Mouse (Mus musculus) intestine, postnatal 0 days (tissue): ENCODE results near the gene Zfp597. TPM values are rescaled to one million over a fixed set of nuclear protein-coding genes. Genes with fewer than 3 reads are reported as not detected.
A peak's percentile ranks its signal among the peaks of the same experiment; 100 is the strongest.

ENCODE experiments used
- ATAC-seq: fragments of 200-750 bp; cut with Nextera tagmentation; 2 replicates; pipeline ENCODE4 v1.8.0; 2017; ENCODE audit warnings: mild to moderate bottlenecking, moderate TSS enrichment, moderate library complexity
- H3K27ac ChIP-seq: fragments of 300-500 bp; sonication (generic); 2 replicates; pipeline ENCODE4 v1.5.1; 2014; ENCODE audit warnings: mild to moderate bottlenecking, low read depth, low read length, moderate library complexity
- H3K27me3 ChIP-seq: fragments of 300-500 bp; sonication (generic); replicated peaks from 2 replicates; pipeline ENCODE4 v1.6.1; 2014; ENCODE audit warnings: low read length, mixed read lengths; ENCODE audit not compliant: control insufficient read depth, insufficient read depth
- H3K36me3 ChIP-seq: fragments of 300-500 bp; sonication (generic); 2 replicates; pipeline ENCODE4 v1.6.1; 2014; ENCODE audit warnings: mild to moderate bottlenecking, moderate library complexity; ENCODE audit not compliant: control insufficient read depth, insufficient read depth
- H3K4me1 ChIP-seq: fragments of 300-500 bp; sonication (generic); replicated peaks from 2 replicates; pipeline ENCODE4 v1.6.1; 2014; ENCODE audit warnings: antibody characterized with exemption, low read length, mixed read lengths; ENCODE audit not compliant: control insufficient read depth, insufficient read depth
- H3K4me2 ChIP-seq: fragments of 300-500 bp; sonication (generic); replicated peaks from 2 replicates; pipeline ENCODE4 v1.6.1; 2014; ENCODE audit warnings: low read depth, mild to moderate bottlenecking, moderate library complexity
- H3K4me3 ChIP-seq: fragments of 300-500 bp; sonication (generic); 2 replicates; pipeline ENCODE4 v1.5.1; 2014; ENCODE audit warnings: low read depth, low read length
- H3K9ac ChIP-seq: fragments of 300-500 bp; sonication (generic); 2 replicates; pipeline ENCODE4 v1.6.1; 2014; ENCODE audit warnings: mild to moderate bottlenecking, low read depth, low read length
- H3K9me3 ChIP-seq: fragments of 300-500 bp; sonication (generic); 2 replicates; pipeline ENCODE4 v1.6.1; 2016; ENCODE audit warnings: mixed run types; ENCODE audit not compliant: control insufficient read depth
- CTCF ChIP-seq: sonication (generic); IDR thresholded peaks from 2 replicates; pipeline ENCODE4 v1.5.1; 2016; ENCODE audit warnings: low read depth, mild to moderate bottlenecking, control low read depth, antibody characterized with exemption, moderate library complexity
- WGBS: fragments of 180-500 bp; shearing (Covaris S2); extraction: QIAGEN DNeasy Blood & Tissue Kit; methylation state at CpG from one replicate; pipeline ENCODE4 v1.1.7; 2014; 5-methylcytosine and 5-hydroxymethylcytosine counted together
- polyA plus RNA-seq: library from polyadenylated mRNA; unstranded; fragments of >200 nt; fragmentation: Nextera tagmentation; extraction: Ambion mirVana; gene quantifications from 2 replicates; pipeline ENCODE4 v1.2.1, GENCODE M21; 2015

The Zfp597 gene
- 2.2 and 2.7 TPM in 2 replicates for polyA plus RNA-seq

DNA sequence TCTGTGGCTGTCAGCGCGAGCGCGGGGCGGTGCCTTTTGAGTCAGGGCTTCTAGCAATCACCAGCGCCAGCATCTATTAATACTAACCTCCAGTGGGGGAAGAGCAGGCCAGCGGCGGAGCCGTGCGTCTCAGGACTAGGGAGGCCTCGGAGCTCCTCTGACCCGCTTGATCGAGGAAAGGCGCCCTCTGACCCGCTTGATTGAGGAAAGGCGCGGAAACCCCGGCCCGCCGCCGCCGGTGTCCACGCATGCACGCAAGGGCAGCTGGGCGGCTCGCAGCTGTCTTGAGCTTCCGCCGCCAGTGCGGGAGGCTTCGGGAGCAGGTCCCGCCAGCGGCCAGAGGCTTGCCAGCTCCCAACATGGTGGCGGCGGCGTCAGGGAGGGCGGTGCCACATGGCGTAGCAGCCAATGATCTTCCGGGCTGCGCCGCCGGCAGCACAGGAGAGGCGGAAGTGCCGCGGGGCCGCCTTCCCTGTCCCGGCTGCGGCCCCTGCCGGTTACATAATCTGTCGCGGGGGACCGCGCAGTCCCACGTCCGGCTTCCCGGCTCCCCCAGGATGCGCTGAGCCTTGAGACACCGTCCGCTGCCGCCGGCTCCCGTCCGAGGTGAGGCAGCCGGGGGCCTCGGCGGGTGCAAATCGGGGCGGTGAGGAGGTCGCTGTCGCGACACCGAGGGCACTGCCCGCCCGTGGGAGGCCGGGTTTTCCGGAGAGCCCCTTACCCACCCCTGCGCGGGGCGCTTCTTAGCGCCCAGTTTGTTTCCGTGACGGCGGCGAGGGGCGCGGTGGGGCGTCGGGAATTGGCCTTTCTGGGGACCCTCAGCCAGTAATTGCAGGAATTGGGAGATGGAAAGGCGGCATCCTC lies at the start of gene Zfp597, which contains the start of gene Gm20695:
Gene Zfp597, minus strand, starts transcription at position 361 of the 864 bp plus-strand sequence.
Gene Gm20695, plus strand, starts transcription at position 448 of the 864 bp plus-strand sequence.
- peak; percentile 99 for ATAC-seq
- under 1% methylated on average over 88 of the region's 88 CpGs for WGBS

DNA sequence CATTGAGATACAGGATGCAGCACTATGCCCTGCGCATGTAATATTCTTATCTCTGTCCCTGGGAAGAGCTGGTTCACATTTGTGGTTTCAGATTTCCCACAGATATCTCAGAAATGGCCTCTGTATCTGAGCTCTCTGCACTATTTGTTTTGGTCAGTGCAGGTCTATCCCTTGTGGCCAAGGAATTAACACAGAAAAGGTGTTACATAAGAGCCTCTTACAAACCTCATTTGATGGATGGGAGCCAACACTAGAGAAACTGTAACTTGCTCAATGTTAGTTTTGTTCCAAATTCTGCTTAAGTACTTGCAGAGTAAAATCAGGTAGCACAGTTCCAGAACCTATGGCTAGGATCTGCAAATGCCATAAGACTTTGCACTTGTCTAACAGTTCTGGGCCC lies 49.7 kb upstream of the Zfp597 start:
- no peak for ATAC-seq
- no peak overlapping the region for H3K9ac ChIP-seq
- H3K9me3 ChIP-seq: no peaks in the 10 kb centered on the region
- no peaks in the 10 kb centered on the region for H3K27me3 ChIP-seq
- no peaks in the 10 kb centered on the region for H3K4me1 ChIP-seq
- TF ChIP-seq CTCF: no peak
- peaks cover 52% of the 10 kb centered on the region for H3K36me3 ChIP-seq
- WGBS: 93% methylated on average over 1 of the region's 1 CpGs
- H3K27ac ChIP-seq: no peak overlapping the region
- no peak overlapping the region for H3K4me3 ChIP-seq
- H3K4me2 ChIP-seq: no peak overlapping the region

More for the DNA sequence above, at the start of gene Zfp597, which contains the start of gene Gm20695:
- Histone ChIP-seq H3K36me3 (0 out of 2 replicates have a peak, but pooled peaks cover 6% of the 10 kb centered on the region), H3K27ac (peak within 1 kb of the TSS; percentile 91), H3K9me3 (no peaks in the 10 kb centered on the region), H3K9ac (peak within 1 kb of the TSS; percentile 76), H3K4me2 (peak within 1 kb of the TSS; percentile 88), H3K4me3 (peak within 1 kb of the TSS; percentile 98), H3K4me1 (no peaks in the 10 kb centered on the region; the same call in 1 of the 2 replicates), H3K27me3 (no peaks in the 10 kb centered on the region)
- TF ChIP-seq CTCF: peak; percentile 68

- no peak for TF ChIP-seq CTCF
- H3K27me3 ChIP-seq: no peaks in the 10 kb centered on the region
- no peak overlapping the region for H3K4me3 ChIP-seq
- 93% methylated on average over 6 of the region's 6 CpGs for WGBS
- ATAC-seq: no peak
- no peak overlapping the region for H3K4me2 ChIP-seq
- peaks cover 46% of the 10 kb centered on the region for H3K36me3 ChIP-seq
- H3K4me1 ChIP-seq: no peaks in the 10 kb centered on the region
- H3K9me3 ChIP-seq: no peaks in the 10 kb centered on the region
- H3K9ac ChIP-seq: no peak overlapping the region
- H3K27ac ChIP-seq: no peak overlapping the region
Observed at GRCm38 (mm10) chr16:3933536-3933935, 49.2 kb upstream of the Zfp597 start.

DNA sequence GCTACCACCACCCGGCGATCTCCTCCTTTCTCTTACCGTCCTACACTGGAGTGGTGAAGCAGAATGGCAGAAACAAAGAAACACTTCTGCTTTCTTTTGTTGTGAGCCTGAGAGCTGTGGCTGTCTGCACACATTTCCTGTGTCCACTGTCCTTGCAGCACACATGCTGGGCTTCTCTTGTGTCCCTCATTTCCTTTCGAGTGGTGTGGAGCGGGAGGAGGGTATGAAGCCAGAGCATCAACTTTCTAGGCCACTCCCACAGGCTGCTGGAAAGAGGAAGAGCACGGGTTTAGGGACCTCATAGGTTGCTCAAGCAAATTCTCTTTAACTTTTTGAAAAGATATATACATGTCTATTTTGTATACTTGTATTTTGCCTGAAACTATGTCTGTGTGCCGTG lies 44.8 kb upstream of the Zfp597 start:
- WGBS: 79% methylated on average over 7 of the region's 7 CpGs
- TF ChIP-seq CTCF: no peak
- no peak overlapping the region for H3K27ac ChIP-seq
- no peaks in the 10 kb centered on the region for H3K27me3 ChIP-seq
- H3K9ac ChIP-seq: no peak overlapping the region
- no peak overlapping the region for H3K4me3 ChIP-seq
- no peak for ATAC-seq
- peaks cover 39% of the 10 kb centered on the region for H3K36me3 ChIP-seq
- H3K4me2 ChIP-seq: no peak overlapping the region
- H3K9me3 ChIP-seq: no peaks in the 10 kb centered on the region
- H3K4me1 ChIP-seq: no peaks in the 10 kb centered on the region

DNA sequence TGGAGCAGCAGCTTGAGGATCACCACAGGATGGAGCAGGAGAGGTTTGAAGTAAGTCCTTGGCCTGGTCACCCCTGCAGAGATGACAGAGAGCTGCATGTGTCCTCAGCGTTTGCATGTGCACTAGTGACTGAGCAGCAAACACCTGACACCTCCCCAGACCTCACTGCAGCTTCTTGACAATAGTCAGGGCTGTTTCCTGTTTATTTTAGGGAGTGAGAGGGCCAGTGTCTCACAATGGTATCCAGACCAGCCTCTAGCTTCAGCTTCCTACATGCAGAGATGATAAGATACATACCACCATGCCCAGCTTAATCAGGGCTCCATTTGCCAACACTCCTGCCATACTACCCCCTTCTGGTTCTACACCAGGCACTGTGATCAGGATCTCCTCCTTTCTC lies 44.2 kb upstream of the Zfp597 start:
- ATAC-seq: no peak
- TF ChIP-seq CTCF: no peak
- Histone ChIP-seq H3K4me1 (no peaks in the 10 kb centered on the region), H3K9ac (no peak overlapping the region), H3K4me2 (no peak overlapping the region), H3K27me3 (no peaks in the 10 kb centered on the region), H3K27ac (peak overlapping the region; percentile 8; the same call in 1 of the 2 replicates), H3K9me3 (no peaks in the 10 kb centered on the region), H3K36me3 (peaks cover 40% of the 10 kb centered on the region), H3K4me3 (no peak overlapping the region)
- 19% methylated on average over 1 of the region's 1 CpGs for WGBS

DNA sequence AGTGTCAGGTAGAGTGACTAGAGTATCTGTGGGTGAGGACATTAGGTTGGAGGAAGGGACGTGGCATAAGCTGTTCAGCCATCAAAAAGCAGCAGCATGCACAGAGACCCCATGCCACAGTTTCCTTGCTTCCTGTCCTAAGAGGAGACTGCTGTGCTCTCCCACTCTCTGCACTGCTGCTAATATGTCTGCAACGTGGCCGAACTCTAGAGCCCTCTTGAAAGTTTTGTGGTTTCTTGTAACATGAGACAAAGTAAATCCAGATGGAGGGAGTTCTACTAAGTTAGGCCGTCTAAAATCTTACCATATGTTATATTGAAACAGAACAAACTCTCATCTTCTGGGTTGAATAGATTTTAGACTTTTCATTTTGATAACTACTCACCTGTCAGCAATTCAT lies 39.6 kb upstream of the Zfp597 start:
- H3K36me3 ChIP-seq: peaks cover 53% of the 10 kb centered on the region
- WGBS: 88% methylated on average over 4 of the region's 4 CpGs
- no peaks in the 10 kb centered on the region for H3K9me3 ChIP-seq
- H3K27me3 ChIP-seq: no peaks in the 10 kb centered on the region
- H3K9ac ChIP-seq: no peak overlapping the region
- TF ChIP-seq CTCF: no peak
- H3K4me1 ChIP-seq: no peaks in the 10 kb centered on the region
- no peak overlapping the region for H3K4me2 ChIP-seq
- H3K27ac ChIP-seq: no peak overlapping the region
- no peak overlapping the region for H3K4me3 ChIP-seq
- no peak for ATAC-seq
